Mouse (Mus musculus) embryonic fibroblast, embryonic 13.5 days (primary cell): ENCODE measurements around the gene Tas2r108. TPM values are rescaled to one million over a fixed set of nuclear protein-coding genes. Genes with fewer than 3 reads are reported as not detected.

ENCODE experiments used
- H3K27ac ChIP-seq: 2 replicates; pipeline ENCODE4 v1.5.1; 2012; ENCODE audit warnings: low read length, control low read depth, inconsistent platforms; ENCODE audit not compliant: insufficient read depth
- H3K4me1 ChIP-seq: 2 replicates; pipeline ENCODE4 v1.6.1; 2011; ENCODE audit warnings: low read length; ENCODE audit not compliant: control insufficient read depth, insufficient read depth
- H3K4me3 ChIP-seq: 2 replicates; pipeline ENCODE4 v1.5.1; 2011; ENCODE audit warnings: mild to moderate bottlenecking, control low read depth, low read length; ENCODE audit not compliant: insufficient read depth
- CTCF ChIP-seq: IDR thresholded peaks from 2 replicates; pipeline ENCODE4 v1.5.1; 2011; ENCODE audit warnings: mild to moderate bottlenecking, control low read depth, low read length, moderate library complexity, borderline replicate concordance; ENCODE audit not compliant: insufficient read depth
- POLR2A ChIP-seq: IDR thresholded peaks from 2 replicates; pipeline ENCODE4 v1.6.1; 2011; ENCODE audit warnings: low read depth, mild to moderate bottlenecking, control low read depth, low read length, moderate library complexity
- polyA plus RNA-seq: library from polyadenylated mRNA; stranded (reverse); fragments of >200 nt; gene quantifications from 2 replicates; pipeline ENCODE4 v1.2.4, GENCODE M21; 2011; ENCODE audit warnings: low read depth; ENCODE audit not compliant: missing spikeins, insufficient read length

Tas2r108 gene
- polyA plus RNA-seq = not detected in 2 replicates

DNA sequence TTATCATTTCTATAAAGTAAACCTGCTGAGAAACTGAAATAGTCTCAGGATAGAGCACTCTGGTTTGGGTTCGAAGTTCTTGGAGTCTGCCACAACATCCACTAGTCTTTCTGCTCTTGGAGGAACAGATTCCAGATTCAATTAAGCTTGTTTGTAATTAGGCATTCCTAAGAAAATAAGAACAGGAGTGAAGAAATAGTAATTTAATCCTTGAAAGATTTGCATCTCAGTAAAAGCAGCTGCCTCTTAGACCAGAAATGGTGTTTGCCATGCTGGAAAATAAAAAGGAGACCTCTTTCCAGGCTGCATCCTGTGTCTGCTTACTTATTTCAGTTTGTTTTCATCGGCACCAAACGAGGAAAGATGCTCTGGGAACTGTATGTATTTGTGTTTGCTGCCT, at the start of gene Tas2r108:
Gene Tas2r108, plus strand, starts transcription at position 301 of the 400 bp plus-strand sequence.
- no peak within 1 kb of the TSS for H3K27ac ChIP-seq

DNA sequence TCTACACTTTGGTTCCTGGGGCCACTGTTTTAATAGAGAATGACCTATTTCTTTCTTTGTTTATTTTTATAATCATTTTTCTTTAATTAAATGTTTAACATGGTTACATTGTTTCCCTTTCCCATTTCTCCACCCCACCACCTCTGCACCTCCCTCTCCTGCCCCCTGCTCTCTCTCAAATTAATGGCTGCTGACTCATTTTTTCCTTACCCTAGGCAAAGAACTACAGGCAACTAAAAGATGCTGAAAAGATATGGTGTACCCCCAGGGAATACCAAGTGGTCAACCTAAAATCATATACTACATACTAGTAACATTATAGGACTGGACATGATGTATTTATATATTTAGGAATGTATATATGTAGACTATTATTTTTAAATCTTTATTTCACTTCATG, 44.7 kb upstream of the Tas2r108 start:
- Histone ChIP-seq H3K4me3 (no peak overlapping the region), H3K27ac (no peak overlapping the region), H3K4me1 (no peaks in the 10 kb centered on the region)
- TF ChIP-seq POLR2A (no peak), CTCF (no peak)

More for the DNA sequence above, at the start of gene Tas2r108:
- H3K4me1 ChIP-seq = no peaks in the 10 kb centered on the region
- no peak for TF ChIP-seq CTCF
- TF ChIP-seq POLR2A = no peak
- H3K4me3 ChIP-seq = no peak within 1 kb of the TSS

DNA sequence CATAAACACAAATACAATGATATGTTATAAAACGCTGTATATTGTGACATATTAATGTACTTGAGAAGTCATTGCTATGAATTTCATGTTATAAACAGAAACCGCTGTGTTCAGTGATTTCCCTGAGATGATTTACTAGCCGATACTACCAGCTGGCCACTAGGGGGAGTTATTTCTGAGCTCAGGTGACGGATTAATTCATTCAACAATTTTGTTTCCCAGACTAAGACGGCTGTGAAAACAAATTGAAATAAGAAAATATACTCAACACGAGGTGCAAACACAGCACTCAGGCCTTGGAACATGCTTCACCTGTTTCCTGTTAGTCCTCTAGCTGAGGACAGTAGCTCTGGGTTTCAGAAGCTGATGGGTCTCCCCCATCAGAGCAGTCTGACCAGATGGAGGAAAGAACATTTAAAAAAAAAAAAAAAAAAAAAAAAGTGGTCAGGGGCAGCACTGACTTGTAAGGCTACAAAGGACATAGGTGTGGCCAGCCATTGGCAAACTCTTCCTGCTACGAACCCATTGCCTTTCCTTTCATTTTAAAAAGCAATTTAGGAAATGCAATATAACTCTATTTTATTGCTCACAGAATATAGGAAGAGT, 38.8 kb upstream of the Tas2r108 start:
- H3K4me1 ChIP-seq = no peaks in the 10 kb centered on the region
- no peak for TF ChIP-seq CTCF
- TF ChIP-seq POLR2A = no peak

DNA sequence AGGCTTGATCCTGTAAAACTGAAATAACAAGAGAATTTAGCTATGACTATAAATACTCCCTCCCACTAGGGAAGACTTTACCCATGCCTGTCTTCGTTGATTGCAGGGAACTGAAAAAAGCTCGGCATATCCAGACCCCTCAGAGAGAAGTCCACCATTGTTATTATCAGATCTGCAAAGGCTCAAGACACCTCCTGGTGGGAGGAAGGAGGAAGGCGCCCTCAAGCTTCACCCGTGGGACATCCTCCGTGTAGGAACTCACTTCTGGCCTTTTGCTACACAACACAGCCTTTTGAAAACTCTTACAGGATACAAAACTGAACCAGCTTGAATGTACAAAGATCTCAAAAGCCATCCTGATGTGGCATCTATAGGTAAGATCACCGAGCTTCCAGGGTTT, 27.6 kb upstream of the Tas2r108 start:
- Histone ChIP-seq H3K27ac (no peak overlapping the region), H3K4me3 (no peak overlapping the region), H3K4me1 (no peaks in the 10 kb centered on the region)
- TF ChIP-seq CTCF = no peak
- no peak for TF ChIP-seq POLR2A

More for the DNA sequence above, 38.8 kb upstream of the Tas2r108 start:
- H3K4me3 ChIP-seq = no peak overlapping the region
- H3K27ac ChIP-seq = no peak overlapping the region

DNA sequence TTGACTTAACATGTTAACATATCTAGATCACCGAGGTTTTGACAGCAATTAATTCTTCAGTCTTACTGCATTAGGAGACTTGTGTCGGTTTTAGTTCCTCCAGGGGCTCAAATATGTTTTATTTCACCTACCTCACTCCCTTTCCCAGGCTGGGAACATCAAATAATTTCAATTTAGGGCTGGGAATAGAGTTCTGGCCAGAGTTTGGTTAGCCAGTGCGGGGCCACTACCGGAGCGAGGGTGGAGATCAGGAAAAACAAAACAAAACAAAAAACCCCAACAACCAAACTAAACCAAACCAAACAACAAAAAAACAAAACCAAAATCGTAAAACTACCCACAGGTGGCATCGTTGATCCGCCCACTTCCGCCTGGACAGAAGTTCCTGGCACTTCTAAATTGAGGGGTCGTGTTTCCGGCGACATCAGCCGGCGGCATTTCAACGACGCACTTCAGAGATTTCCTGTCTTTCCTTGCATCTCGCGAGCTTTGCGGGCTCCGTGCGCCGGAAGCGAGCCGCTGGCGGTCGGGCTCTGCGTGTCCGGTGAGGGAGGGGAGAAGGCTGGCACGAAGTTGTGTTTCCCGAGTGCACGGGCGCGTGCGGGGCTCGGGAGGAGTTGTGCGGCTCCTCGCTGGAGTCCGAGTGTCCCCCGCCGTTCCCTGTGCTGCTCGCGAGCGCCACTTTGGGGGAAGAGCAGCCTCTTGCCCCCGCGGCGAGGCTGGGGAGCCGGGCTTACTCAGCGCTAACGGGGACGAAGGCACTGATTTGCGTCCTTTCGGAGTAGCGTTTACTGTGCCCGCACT, 22.2 kb upstream of the Tas2r108 start, which contains the start of gene Ssbp1:
Gene Ssbp1, plus strand, starts transcription at position 437 of the 804 bp plus-strand sequence.
- peak within 1 kb of the TSS; percentile 99 for H3K4me3 ChIP-seq
- H3K4me1 ChIP-seq = peaks cover 3% of the 10 kb centered on the region; the same call in 1 of the 2 replicates
- TF ChIP-seq CTCF = no peak
- peak; percentile 95 for TF ChIP-seq POLR2A
- H3K27ac ChIP-seq = peak within 1 kb of the TSS; percentile 81

DNA sequence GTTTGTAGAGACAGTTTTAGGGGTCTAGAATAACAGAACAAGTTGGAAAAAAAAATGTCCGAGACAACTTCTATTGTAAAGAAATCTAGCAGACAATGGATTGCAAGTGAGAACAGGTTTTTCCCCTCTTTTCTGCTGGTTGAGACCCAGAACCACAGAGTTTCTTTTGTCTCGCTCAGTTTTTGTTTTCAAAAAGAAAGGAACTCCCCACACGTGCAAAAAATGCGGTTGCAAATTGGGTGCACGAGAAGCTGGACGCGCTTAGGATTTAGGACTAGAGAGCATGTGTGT, 21.7 kb upstream of the Tas2r108 start:
- H3K27ac ChIP-seq = peak overlapping the region; percentile 81
- TF ChIP-seq CTCF (no peak), POLR2A (no peak)
- peaks cover 3% of the 10 kb centered on the region; the same call in 1 of the 2 replicates for H3K4me1 ChIP-seq
- peak overlapping the region; percentile 99 for H3K4me3 ChIP-seq

DNA sequence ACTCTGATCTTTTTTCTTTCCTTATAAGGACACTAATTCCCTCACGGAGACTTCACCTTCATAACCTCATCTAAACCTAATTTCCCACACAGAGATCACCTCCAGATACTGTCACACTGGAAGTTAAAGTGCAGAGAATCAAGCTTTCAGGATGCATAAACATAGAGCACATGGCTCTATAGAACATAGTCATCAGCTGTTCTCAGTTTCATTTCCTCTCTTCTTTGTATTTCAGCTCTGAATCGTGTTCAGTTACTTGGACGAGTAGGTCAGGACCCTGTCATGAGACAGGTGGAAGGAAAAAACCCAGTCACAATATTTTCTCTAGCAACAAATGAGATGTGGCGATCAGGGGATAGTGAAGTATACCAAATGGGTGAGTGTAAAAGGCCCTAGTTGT, 17.2 kb upstream of the Tas2r108 start:
- Histone ChIP-seq H3K27ac (no peak overlapping the region), H3K4me3 (no peak overlapping the region), H3K4me1 (peaks cover 3% of the 10 kb centered on the region; the same call in 1 of the 2 replicates)
- no peak for TF ChIP-seq CTCF
- no peak for TF ChIP-seq POLR2A

DNA sequence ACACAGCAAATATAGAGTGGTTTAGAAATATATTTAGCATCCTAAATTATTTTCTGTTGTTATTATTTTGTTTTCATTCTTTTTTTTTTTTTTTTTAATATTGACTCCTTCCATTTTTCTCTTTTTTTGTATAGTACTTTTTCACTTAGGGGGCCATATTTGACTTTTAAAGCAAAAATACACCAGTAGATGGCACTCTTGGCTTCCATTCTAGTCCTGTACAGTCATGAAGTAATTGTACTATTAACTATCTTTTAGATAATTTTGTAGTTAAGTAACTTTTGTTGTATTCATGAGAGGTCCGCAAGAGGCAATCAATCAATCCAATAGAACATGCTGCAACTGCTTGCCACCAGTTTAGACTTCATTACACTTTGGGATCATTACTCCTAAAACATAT, 13.6 kb upstream of the Tas2r108 start:
- H3K4me1 ChIP-seq = no peaks in the 10 kb centered on the region
- no peak overlapping the region for H3K27ac ChIP-seq
- no peak for TF ChIP-seq POLR2A
- TF ChIP-seq CTCF = no peak
- H3K4me3 ChIP-seq = no peak overlapping the region

DNA sequence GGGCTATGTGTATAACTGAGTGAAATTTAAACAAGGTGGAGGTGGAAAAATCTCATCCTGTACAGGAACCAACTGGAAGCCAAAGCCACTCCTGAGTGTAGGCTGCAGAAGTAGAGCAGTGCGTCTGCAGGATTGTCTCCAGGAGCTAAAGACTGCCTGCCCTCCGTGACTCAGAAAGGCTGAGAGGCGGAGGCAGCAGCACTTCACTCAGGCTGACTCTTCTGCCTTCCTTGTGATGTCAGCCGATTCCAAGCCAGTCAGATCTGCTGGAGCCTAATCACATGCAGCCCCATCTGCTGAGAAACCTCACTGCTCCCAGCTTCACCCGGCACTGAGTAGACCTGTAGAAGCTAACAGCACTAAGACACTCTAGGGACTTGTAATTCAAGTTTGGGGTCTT, 11.0 kb upstream of the Tas2r108 start:
- no peak overlapping the region for H3K4me3 ChIP-seq

DNA sequence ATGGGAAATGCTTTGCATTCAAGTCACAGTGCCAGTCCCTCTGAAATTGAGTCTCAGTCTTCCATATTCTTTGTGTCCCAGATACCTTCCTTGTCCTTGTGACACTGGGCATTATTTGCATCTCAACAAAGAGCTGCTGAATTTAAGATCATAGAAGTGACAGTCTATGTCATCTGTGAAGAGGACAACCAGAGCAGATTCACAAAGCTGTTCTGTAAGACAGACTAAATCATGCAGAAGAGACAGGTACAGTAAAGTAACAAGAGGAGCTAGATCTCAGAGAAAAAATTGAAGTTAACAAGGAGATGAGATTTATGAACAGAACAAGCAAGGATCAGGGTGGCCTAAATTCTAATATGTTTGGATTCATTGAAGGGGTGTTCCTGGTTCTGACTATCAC, 2.4 kb upstream of the Tas2r108 start, which contains the start of gene Tas2r137:
Gene Tas2r137, plus strand, starts transcription at position 301 of the 400 bp plus-strand sequence.
- no peak within 1 kb of the TSS for H3K27ac ChIP-seq
- no peak within 1 kb of the TSS for H3K4me3 ChIP-seq
- H3K4me1 ChIP-seq = no peaks in the 10 kb centered on the region
- TF ChIP-seq CTCF (no peak), POLR2A (no peak)

More for the DNA sequence above, 11.0 kb upstream of the Tas2r108 start:
- TF ChIP-seq CTCF (no peak), POLR2A (no peak)
- Histone ChIP-seq H3K4me1 (no peaks in the 10 kb centered on the region), H3K27ac (no peak overlapping the region)
